Mouse (Mus musculus) megakaryocyte, embryonic 14.5 days (primary cell): Measurements from ENCODE around the gene Ttn.

Source experiments
- FLI1 ChIP-seq: IDR thresholded peaks from 2 replicates; pipeline ENCODE4 v1.6.1; 2012; ENCODE audit warnings: low read length, inconsistent platforms, mixed read lengths
- GATA1 ChIP-seq: IDR thresholded peaks from 3 replicates; pipeline ENCODE4 v1.6.1; 2012; ENCODE audit warnings: mixed read lengths, low read length, inconsistent platforms, borderline replicate concordance

DNA sequence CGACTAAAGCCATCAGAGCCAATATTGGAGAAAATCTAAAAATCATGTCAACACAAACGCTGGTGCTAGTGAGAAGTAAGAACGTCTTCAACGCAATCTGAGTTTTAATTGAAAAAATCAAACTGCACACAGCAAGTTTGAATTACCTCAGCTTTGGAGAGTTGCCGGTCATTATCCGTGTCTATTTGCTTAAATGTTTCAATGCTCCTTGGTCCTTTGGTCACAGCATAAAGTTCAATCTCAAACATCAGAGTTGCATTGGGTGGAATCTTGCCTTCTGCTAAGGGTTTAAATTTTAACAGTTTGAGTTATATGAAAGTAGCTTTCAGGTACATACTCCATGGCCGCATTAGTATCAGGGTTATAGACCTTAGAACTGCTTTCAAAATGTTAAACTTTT is 316.8 kb downstream of the Ttn start:
- no peak for TF ChIP-seq GATA1
- no peak for TF ChIP-seq FLI1
